Mouse (Mus musculus): ENCODE results near the gene Rsph6a. TPM values are rescaled to one million over a fixed set of nuclear protein-coding genes. Genes with fewer than 3 reads are reported as not detected.

Rsph6a gene
- polyA plus RNA-seq, 1 experiment from 2014 or later, result not detected

Other genes starting within 250 kb of the Rsph6a start
- not detected in 2 replicates for gene Psg17, start 233.1 kb upstream of the Rsph6a start, polyA plus RNA-seq (2016; fragmentation: Nextera tagmentation; extraction: Ambion mirVana)
- gene Mill2, start 214.7 kb upstream of the Rsph6a start, polyA plus RNA-seq (2016; fragmentation: Nextera tagmentation; extraction: Ambion mirVana), result 0.26 and 0.31 TPM in 2 replicates
- gene Pglyrp1, start 183.4 kb upstream of the Rsph6a start, polyA plus RNA-seq (2016; fragmentation: Nextera tagmentation; extraction: Ambion mirVana), result 1.0 and 1.5 TPM in 2 replicates
- gene Ccdc61, start 144.3 kb upstream of the Rsph6a start, polyA plus RNA-seq (2016; fragmentation: Nextera tagmentation; extraction: Ambion mirVana), result 36.8 and 39.2 TPM in 2 replicates
- gene Nova2, start 128.8 kb upstream of the Rsph6a start, polyA plus RNA-seq (2016; fragmentation: Nextera tagmentation; extraction: Ambion mirVana), result 3.5 and 7.3 TPM in 2 replicates
- gene Nanos2, start 67.3 kb upstream of the Rsph6a start, polyA plus RNA-seq (2016; fragmentation: Nextera tagmentation; extraction: Ambion mirVana), result 0.09 TPM in 1 of 2 replicates, not detected in the other
- gene Mypop, start 63.4 kb upstream of the Rsph6a start, polyA plus RNA-seq (2016; fragmentation: Nextera tagmentation; extraction: Ambion mirVana), result 4.1 and 5.0 TPM in 2 replicates
- gene Irf2bp1, start 50.6 kb upstream of the Rsph6a start, polyA plus RNA-seq (2016; fragmentation: Nextera tagmentation; extraction: Ambion mirVana), result 23.2 and 31.1 TPM in 2 replicates
- 0.07 TPM in 1 of 2 replicates, not detected in the other for gene Foxa3, start 31.2 kb upstream of the Rsph6a start, polyA plus RNA-seq (2016; fragmentation: Nextera tagmentation; extraction: Ambion mirVana)
- gene Sympk, start 30.3 kb upstream of the Rsph6a start, polyA plus RNA-seq (2016; fragmentation: Nextera tagmentation; extraction: Ambion mirVana), result 45.9 and 57.2 TPM in 2 replicates
- 16.6 and 20.7 TPM in 2 replicates for gene Dmwd, start 21.5 kb downstream of the Rsph6a start, polyA plus RNA-seq (2016; fragmentation: Nextera tagmentation; extraction: Ambion mirVana)
- gene Dmpk, start 29.2 kb downstream of the Rsph6a start, polyA plus RNA-seq (2016; fragmentation: Nextera tagmentation; extraction: Ambion mirVana), result 9.9 and 10.2 TPM in 2 replicates
- gene Six5, start 39.9 kb downstream of the Rsph6a start, polyA plus RNA-seq (2016; fragmentation: Nextera tagmentation; extraction: Ambion mirVana), result 7.4 and 8.4 TPM in 2 replicates
- 1.2 and 1.5 TPM in 2 replicates for gene Gm4969, start 63.7 kb downstream of the Rsph6a start, polyA plus RNA-seq (2016; fragmentation: Nextera tagmentation; extraction: Ambion mirVana)
- 17.1 and 19.4 TPM in 2 replicates for gene Fbxo46, start 65.2 kb downstream of the Rsph6a start, polyA plus RNA-seq (2016; fragmentation: Nextera tagmentation; extraction: Ambion mirVana)
- 16.7 and 22.1 TPM in 2 replicates for gene Qpctl, start 94.6 kb downstream of the Rsph6a start, polyA plus RNA-seq (2016; fragmentation: Nextera tagmentation; extraction: Ambion mirVana)
- gene Snrpd2, start 95.0 kb downstream of the Rsph6a start, polyA plus RNA-seq (2016; fragmentation: Nextera tagmentation; extraction: Ambion mirVana), result 184 TPM in 2 replicates
- gene Gipr, start 111.4 kb downstream of the Rsph6a start, polyA plus RNA-seq (2016; fragmentation: Nextera tagmentation; extraction: Ambion mirVana), result 0.95 and 1.3 TPM in 2 replicates
- gene Eml2, start 121.7 kb downstream of the Rsph6a start, polyA plus RNA-seq (2016; fragmentation: Nextera tagmentation; extraction: Ambion mirVana), result 2.8 and 4.9 TPM in 2 replicates
- gene Gpr4, start 157.8 kb downstream of the Rsph6a start, polyA plus RNA-seq (2016; fragmentation: Nextera tagmentation; extraction: Ambion mirVana), result 1.8 and 2.9 TPM in 2 replicates
- gene Opa3, start 173.6 kb downstream of the Rsph6a start, polyA plus RNA-seq (2016; fragmentation: Nextera tagmentation; extraction: Ambion mirVana), result 47.8 and 51.1 TPM in 2 replicates
- 58.8 and 62.0 TPM in 2 replicates for gene Vasp, start 217.1 kb downstream of the Rsph6a start, polyA plus RNA-seq (2016; fragmentation: Nextera tagmentation; extraction: Ambion mirVana)
- 0.30 and 0.42 TPM in 2 replicates for gene Ppm1n, start 225.4 kb downstream of the Rsph6a start, polyA plus RNA-seq (2016; fragmentation: Nextera tagmentation; extraction: Ambion mirVana)
- 37.3 and 67.8 TPM in 2 replicates for gene Rtn2, start 227.9 kb downstream of the Rsph6a start, polyA plus RNA-seq (2016; fragmentation: Nextera tagmentation; extraction: Ambion mirVana)

Measured in hindbrain, embryonic 10.5 days (tissue).